ENCODE assay signal across 33 mouse cellular contexts in genomic region chr15:98587751-98588150, GRCm38 (mm10). TPM values are rescaled to one million over a fixed set of nuclear protein-coding genes. Genes with fewer than 3 reads are reported as not detected.
DNase-seq lines count a peak whose midpoint lies in the region; ATAC-seq and TF ChIP-seq lines count a peak whose summit lies in the region.
"Had no signal": no experiment of that assay in that cellular context is flagged by ENCODE, and none has a peak within 500 bp of the region (broad histone marks: within the 10 kb centered on the region; RNA-seq: fewer than 3 reads in every experiment).

No protein-coding gene starts in this region.

- no peak overlapping the region for H3K9ac ChIP-seq in MEL (ENCODE audit: control insufficient read depth, low read depth, low read length, poor library complexity, severe bottlenecking)
- no peak overlapping the region for H3K9ac ChIP-seq in midbrain, embryonic 11.5 days (ENCODE audit: low read length)
- H3K9ac ChIP-seq: forebrain, embryonic 13.5 days; hindbrain, embryonic 14.5 days; lung, embryonic 14.5 days; midbrain, embryonic 12.5 days; neural tube, embryonic 13.5 days; stomach, embryonic 15.5 days had no signal

- H3K27me3 ChIP-seq in thymus, adult 2 months (ENCODE audit: control insufficient read depth, insufficient read depth, low read length) = no peaks in the 10 kb centered on the region
- no peaks in the 10 kb centered on the region for H3K27me3 ChIP-seq in MEL (ENCODE audit: control insufficient read depth in 1 of 2, insufficient read depth in 2 of 2, low read length in 2 of 2)
- H3K27me3 ChIP-seq in midbrain, embryonic 11.5 days (ENCODE audit: control insufficient read depth, insufficient read depth, low read length) = no peaks in the 10 kb centered on the region
- H3K27me3 ChIP-seq: forebrain, embryonic 13.5 days; midbrain, embryonic 12.5 days; neural tube, embryonic 13.5 days; stomach, embryonic 15.5 days had no signal

- intact Hi-C loops in heart, postnatal 25 days (cut with DNase I) = loop anchor here (2.0 kb wide), 1 partner anchor 13 kb away; no protein-coding TSS in a partner anchor

- H3K4me3 ChIP-seq in thymus, adult 2 months (ENCODE audit: control insufficient read depth, insufficient read depth, low read length) = no peak overlapping the region
- H3K4me3 ChIP-seq in MEL (ENCODE audit: control insufficient read depth in 1 of 2, insufficient read depth in 1 of 2, low read depth in 2 of 2, low read length in 2 of 2) = no peak overlapping the region
- no peak overlapping the region for H3K4me3 ChIP-seq in midbrain, embryonic 11.5 days (ENCODE audit: low read depth, low read length)
- H3K4me3 ChIP-seq: forebrain, embryonic 13.5 days; midbrain, embryonic 12.5 days; myocyte; neural tube, embryonic 13.5 days; stomach, embryonic 15.5 days had no signal

- ATAC-seq in midbrain, embryonic 11.5 days (ENCODE audit: low FRiP score) = no peak
- ATAC-seq: forebrain, embryonic 13.5 days; inflammation-experienced regulatory T-cells, adult 6 months had no signal

- no peak for TF ChIP-seq CTCF in thymus, adult 2 months (IDR thresholded peaks at IDR 0.05; ENCODE audit: borderline replicate concordance, control insufficient read depth, extremely low read depth, insufficient read depth, low read length, poor library complexity)
- no peak for TF ChIP-seq CTCF in MEL (IDR thresholded peaks at IDR 0.05 in 2 of 3, conservative IDR thresholded peaks at IDR 0.05 in 1 of 3; ENCODE audit: control insufficient read depth in 1 of 3, insufficient read depth in 1 of 3, low read depth in 2 of 3, low read length in 3 of 3, poor library complexity in 1 of 3, severe bottlenecking in 1 of 3)

- no peak overlapping the region for H3K27ac ChIP-seq in thymus, adult 2 months (ENCODE audit: control insufficient read depth, insufficient read depth, low read length)
- peak overlapping the region; percentile 38 for H3K27ac ChIP-seq in MEL (ENCODE audit: control insufficient read depth, low read depth, low read length)
- H3K27ac ChIP-seq in midbrain, embryonic 11.5 days (ENCODE audit: low read depth, low read length) = no peak overlapping the region
- H3K27ac ChIP-seq: forebrain, embryonic 13.5 days; hindbrain, embryonic 14.5 days; midbrain, embryonic 12.5 days; neural tube, embryonic 13.5 days; stomach, embryonic 15.5 days had no signal

- 20% methylated on average over 11 of the region's 11 CpGs for WGBS in thymus, adult 2 months
- 87% methylated on average over 11 of the region's 11 CpGs for WGBS in midbrain, embryonic 11.5 days

- H3K9me3 ChIP-seq in MEL (replicated peaks; ENCODE audit: insufficient read depth, low read length) = no peaks in the 10 kb centered on the region
- H3K9me3 ChIP-seq in midbrain, embryonic 11.5 days (ENCODE audit: control insufficient read depth, low read length) = no peaks in the 10 kb centered on the region
- H3K9me3 ChIP-seq: forebrain, embryonic 13.5 days; midbrain, embryonic 12.5 days; neural tube, embryonic 13.5 days; stomach, embryonic 15.5 days had no signal

- H3K4me1 ChIP-seq in thymus, adult 2 months (replicated peaks; ENCODE audit: control insufficient read depth, insufficient read depth, low read length) = peaks cover 55% of the 10 kb centered on the region
- H3K4me1 ChIP-seq in MEL (ENCODE audit: control insufficient read depth in 1 of 2, insufficient read depth in 2 of 2, low read length in 2 of 2) = peaks cover 40 to 52% of the 10 kb centered on the region in 2 experiments
- no peaks in the 10 kb centered on the region for H3K4me1 ChIP-seq in midbrain, embryonic 11.5 days (ENCODE audit: control insufficient read depth, insufficient read depth, low read length)
- H3K4me1 ChIP-seq: forebrain, embryonic 13.5 days; midbrain, embryonic 12.5 days; neural tube, embryonic 13.5 days; stomach, embryonic 15.5 days had no signal

- H3K4me2 ChIP-seq in midbrain, embryonic 11.5 days = no peak overlapping the region
- H3K4me2 ChIP-seq: forebrain, embryonic 13.5 days; heart, embryonic 11.5 days; hindbrain, embryonic 14.5 days; lung, embryonic 14.5 days; midbrain, embryonic 12.5 days; neural tube, embryonic 13.5 days; stomach, embryonic 15.5 days had no signal

- DNase-seq in thymus, adult 2 months = peak; percentile 34
- DNase-seq in thymus, adult 18-20 months = no peak
- peak; percentile 75 for DNase-seq in MEL (ENCODE audit: low read depth, low spot score)
- DNase-seq in induced T-regulatory cell, adult 2 months (ENCODE audit: low read depth) = peak; percentile 64
- DNase-seq in thymus, postnatal 25 days = peak; percentile 36
- DNase-seq in heart, postnatal 25 days (ENCODE audit: low spot score) = no peak
- no peak for DNase-seq in midbrain, embryonic 11.5 days (ENCODE audit: low spot score, missing footprints)
- DNase-seq: adrenal gland, postnatal 10 days; B cell, adult 2 months; cerebellum, adult 8-10 months; cerebellum, postnatal 25 days; gastrocnemius, postnatal 14 days; heart, postnatal 4 days; kidney, adult 11 months; kidney, postnatal 14 days; layer of hippocampus, adult 9-11 months; lung, embryonic 14.5 days; lung, postnatal 14 days; retina, postnatal 1 day; right cerebral cortex, postnatal 14 days had no signal

- H3K36me3 ChIP-seq in thymus, adult 2 months (ENCODE audit: control insufficient read depth, insufficient read depth, low read length) = peaks cover 14% of the 10 kb centered on the region
- peaks cover 7 to 42% of the 10 kb centered on the region in 2 experiments; a peak in 3 of 4 replicates for H3K36me3 ChIP-seq in MEL (ENCODE audit: control insufficient read depth in 1 of 2, insufficient read depth in 2 of 2, low read length in 2 of 2)
- H3K36me3 ChIP-seq in midbrain, embryonic 11.5 days (ENCODE audit: control insufficient read depth, insufficient read depth, low read length) = peaks cover 7% of the 10 kb centered on the region

- TF ChIP-seq RAD21 in MEL (IDR thresholded peaks at IDR 0.05; ENCODE audit: low read depth, low read length) = no peak

- no peaks in the 10 kb centered on the region for H3K79me2 ChIP-seq in MEL (ENCODE audit: control insufficient read depth, insufficient read depth, low read length, poor library complexity)

- TF ChIP-seq EP300 in MEL (IDR thresholded peaks at IDR 0.05; ENCODE audit: low read depth in 1 of 2, low read length in 2 of 2) = peak; percentile 63 to 84; a peak in 3 of 4 replicates

- TF ChIP-seq POLR2A in thymus, adult 2 months (IDR thresholded peaks at IDR 0.05; ENCODE audit: control insufficient read depth, extremely low read depth, insufficient read depth, low read length, poor library complexity) = no peak
- TF ChIP-seq POLR2A in MEL (IDR thresholded peaks at IDR 0.05; ENCODE audit: control insufficient read depth in 1 of 2, insufficient read depth in 1 of 2, low read depth in 1 of 2, low read length in 2 of 2, poor library complexity in 1 of 2) = peak in 1 of 2 experiments; percentile 29; a peak in 1 of 4 replicates

TF ChIP-seq in MEL, 35 proteins besides CTCF, POLR2A, EP300 and RAD21 (continues in another document):
- TF ChIP-seq NELFE (IDR thresholded peaks at IDR 0.05; ENCODE audit: low read depth, low read length) (0 out of 2 replicates have a peak, but pooled peaks have one; percentile 35), E2F4 (IDR thresholded peaks at IDR 0.05; ENCODE audit: borderline replicate concordance, low read depth, low read length) (no peak), TAL1 (IDR thresholded peaks at IDR 0.05; ENCODE audit: low read length) (no peak), ZMIZ1 (IDR thresholded peaks at IDR 0.05; ENCODE audit: low read depth, low read length) (0 out of 2 replicates have a peak, but pooled peaks have one; percentile 35), MAZ (IDR thresholded peaks at IDR 0.05; ENCODE audit: low read depth, low read length) (peak; percentile 62; the same call in 1 of the 2 replicates), TBP (IDR thresholded peaks at IDR 0.05; ENCODE audit: low read depth, low read length) (no peak), MXI1 (IDR thresholded peaks at IDR 0.05; ENCODE audit: low read depth, low read length) (peak; percentile 97)

RNA-seq across cellular contexts. Expression of gene 4930415O20Rik, which starts 16.9 kb away (rescaled TPM):
- 0.31 TPM in 1 of 2 replicates, not detected in the other for polyA plus RNA-seq in thymus, adult 2 months (2012; rRNA removed)
- 0.50 TPM in 1 of 2 replicates, not detected in the other for total RNA-seq in MEL (2012; rRNA removed)
- under 1 TPM in 1 of 2 experiments, not detected in 1; 0.31 TPM for polyA plus RNA-seq in MEL (2012; ENCODE audit: insufficient read depth in 1 of 2, insufficient read length in 2 of 2, low read depth in 1 of 2, low replicate concordance in 2 of 2, missing spikeins in 1 of 2)
- 1 to 10 TPM in 1 of 2 experiments, under 1 TPM in 1; 0.68 to 1.0 TPM for total RNA-seq in heart, postnatal 25 days (2021)
- polyA plus RNA-seq in midbrain, embryonic 11.5 days (2014; fragmentation: Nextera tagmentation; extraction: Ambion mirVana) = 0.44 TPM in 1 of 2 replicates, not detected in the other
- total RNA-seq: granulocyte monocyte progenitor cell, adult 5-6 weeks; heart, postnatal 4 days; left cerebral cortex, adult 18-20 months; left cerebral cortex, postnatal 14 days; liver, adult 2 months had no signal
- polyA plus RNA-seq: embryonic facial prominence, embryonic 11.5 days; forebrain, embryonic 13.5 days; hindbrain, embryonic 14.5 days; inflammation-experienced regulatory T-cells, adult 6 months; liver, adult 2 months; lung, embryonic 14.5 days; midbrain, embryonic 12.5 days; neural tube, embryonic 13.5 days; stomach, embryonic 15.5 days had no signal

RNA-seq across cellular contexts. Expression of gene Ccnt1, which starts 17.0 kb away (rescaled TPM):
- 26.8 and 32.0 TPM in 2 replicates for polyA plus RNA-seq in thymus, adult 2 months (2012; rRNA removed)
- 40.5 and 44.0 TPM in 2 replicates for total RNA-seq in MEL (2012; rRNA removed)
- 10 to 100 TPM; 19.5 to 63.2 TPM for polyA plus RNA-seq in MEL (2012; ENCODE audit: insufficient read depth in 1 of 2, insufficient read length in 2 of 2, low read depth in 1 of 2, low replicate concordance in 2 of 2, missing spikeins in 1 of 2)
- 10 to 100 TPM; 31.0 to 31.9 TPM for total RNA-seq in heart, postnatal 25 days (2021)
- 60.7 and 61.9 TPM in 2 replicates for polyA plus RNA-seq in midbrain, embryonic 11.5 days (2014; fragmentation: Nextera tagmentation; extraction: Ambion mirVana)

RNA-seq across cellular contexts. Expression of gene Adcy6, which starts 22.1 kb away (rescaled TPM):
- 211 and 230 TPM in 2 replicates for polyA plus RNA-seq in thymus, adult 2 months (2012; rRNA removed)
- total RNA-seq in MEL (2012; rRNA removed) = 58.9 and 76.0 TPM in 2 replicates
- 10 to 100 TPM in 1 of 2 experiments, not detected in 1; 77.3 TPM for polyA plus RNA-seq in MEL (2012; ENCODE audit: insufficient read depth in 1 of 2, insufficient read length in 2 of 2, low read depth in 1 of 2, low replicate concordance in 2 of 2, missing spikeins in 1 of 2)
- total RNA-seq in heart, postnatal 25 days (2021) = 100 to 1,000 TPM; 188 to 238 TPM
- 9.3 and 10.6 TPM in 2 replicates for polyA plus RNA-seq in midbrain, embryonic 11.5 days (2014; fragmentation: Nextera tagmentation; extraction: Ambion mirVana)

RNA-seq across cellular contexts. Expression of gene Cacnb3, which starts 42.9 kb away (rescaled TPM):
- 102 and 127 TPM in 2 replicates for polyA plus RNA-seq in thymus, adult 2 months (2012; rRNA removed)
- total RNA-seq in MEL (2012; rRNA removed) = 1.4 TPM in 2 replicates
- 1 to 10 TPM in 1 of 2 experiments, not detected in 1; 8.5 TPM for polyA plus RNA-seq in MEL (2012; ENCODE audit: insufficient read depth in 1 of 2, insufficient read length in 2 of 2, low read depth in 1 of 2, low replicate concordance in 2 of 2, missing spikeins in 1 of 2)
- total RNA-seq in heart, postnatal 25 days (2021) = 1 to 10 TPM; 4.1 TPM
- 35.5 and 39.5 TPM in 2 replicates for polyA plus RNA-seq in midbrain, embryonic 11.5 days (2014; fragmentation: Nextera tagmentation; extraction: Ambion mirVana)
- total RNA-seq: granulocyte monocyte progenitor cell, adult 5-6 weeks had no signal

RNA-seq across cellular contexts. Expression of gene Kansl2, which starts 53.7 kb away (rescaled TPM):
- 71.6 and 78.4 TPM in 2 replicates for polyA plus RNA-seq in thymus, adult 2 months (2012; rRNA removed)
- total RNA-seq in MEL (2012; rRNA removed) = 150 and 157 TPM in 2 replicates
- polyA plus RNA-seq in MEL (2012; ENCODE audit: insufficient read depth in 1 of 2, insufficient read length in 2 of 2, low read depth in 1 of 2, low replicate concordance in 2 of 2, missing spikeins in 1 of 2) = 100 to 1,000 TPM in 1 of 2 experiments, not detected in 1; 170 TPM
- 10 to 100 TPM; 74.0 to 75.6 TPM for total RNA-seq in heart, postnatal 25 days (2021)
- 131 and 140 TPM in 2 replicates for polyA plus RNA-seq in midbrain, embryonic 11.5 days (2014; fragmentation: Nextera tagmentation; extraction: Ambion mirVana)

Comparison
In these comparisons a context has a peak if more than half of its experiments do, and no peak if none do; other contexts are left out.
1. DNase-seq: peak in thymus, adult 2 months (single experiment), MEL (single experiment), induced T-regulatory cell, adult 2 months (single experiment) and thymus, postnatal 25 days (single experiment); none in thymus, adult 18-20 months (0 of 2), heart, postnatal 25 days (single experiment) and midbrain, embryonic 11.5 days (single experiment).